11 mouse cellular contexts compared by ENCODE assay signal in the genomic region with DNA sequence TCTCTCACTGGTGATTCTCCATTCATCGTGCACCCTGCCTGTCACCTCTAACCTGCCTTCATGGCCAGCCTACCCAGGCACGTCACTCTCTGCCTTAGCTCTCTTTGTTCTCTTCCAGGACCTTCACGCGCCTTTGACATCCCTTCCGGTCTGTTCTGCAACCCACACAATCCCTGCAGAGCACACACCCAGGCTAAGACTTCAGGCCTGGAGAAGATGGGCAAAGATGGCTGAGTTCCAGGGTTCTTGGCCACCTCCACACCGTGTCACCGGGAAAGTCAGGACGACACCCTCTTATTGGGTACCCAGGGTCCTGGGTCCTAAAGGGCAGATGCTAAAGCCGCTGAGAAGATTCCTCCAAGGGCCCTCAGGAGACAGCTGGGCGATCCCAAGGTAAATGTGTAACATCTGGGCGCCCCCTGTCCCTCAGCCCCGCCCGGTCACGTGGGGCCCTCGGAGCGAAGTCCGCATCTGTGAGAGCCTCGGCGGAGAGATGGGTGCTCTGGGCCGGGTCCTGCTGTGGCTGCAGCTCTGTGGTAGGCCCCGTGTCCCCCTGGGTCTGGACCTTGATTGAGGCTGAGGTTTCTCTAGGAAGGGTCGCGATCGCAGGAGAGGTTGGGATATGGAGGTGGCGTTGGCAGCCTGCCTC. TPM values are rescaled to one million over a fixed set of nuclear protein-coding genes. Genes with fewer than 3 reads are reported as not detected.
DNase-seq lines count a peak whose midpoint lies in the region; ATAC-seq lines count a peak whose summit lies in the region.
"Had no signal": no experiment of that assay in that cellular context is flagged by ENCODE, and none has a peak within 500 bp of the region (broad histone marks: within the 10 kb centered on the region; RNA-seq: fewer than 3 reads in every experiment).

Gene Amn (plus strand): TSS at position 467 of the 649 bp plus-strand sequence.

- no peak within 1 kb of the TSS for H3K9ac ChIP-seq in liver, embryonic 11.5 days (ENCODE audit: low read depth, low read length)
- H3K9ac ChIP-seq in embryonic facial prominence, embryonic 14.5 days (ENCODE audit: low read depth, low read length): 0 out of 2 replicates have a peak within 1 kb of the TSS, but pooled peaks have one; percentile 8
- no peak within 1 kb of the TSS for H3K9ac ChIP-seq in liver, embryonic 16.5 days (ENCODE audit: low read depth, low read length)
- no peak within 1 kb of the TSS for H3K9ac ChIP-seq in forebrain, embryonic 12.5 days

- H3K4me3 ChIP-seq in liver, embryonic 11.5 days (ENCODE audit: low read depth, low read length): 0 out of 2 replicates have a peak within 1 kb of the TSS, but pooled peaks have one; percentile 13
- H3K4me3 ChIP-seq in embryonic facial prominence, embryonic 14.5 days (ENCODE audit: low read depth, low read length): peak within 1 kb of the TSS; percentile 23
- H3K4me3 ChIP-seq in liver, embryonic 16.5 days (ENCODE audit: low read depth, low read length): 0 out of 2 replicates have a peak within 1 kb of the TSS, but pooled peaks have one; percentile 13
- H3K4me3 ChIP-seq in forebrain, embryonic 12.5 days (replicated peaks): no peak within 1 kb of the TSS

- no peaks in the 10 kb centered on the region for H3K9me3 ChIP-seq in liver, embryonic 11.5 days (ENCODE audit: control insufficient read depth, low read length)
- H3K9me3 ChIP-seq in embryonic facial prominence, embryonic 14.5 days (ENCODE audit: control insufficient read depth, low read length): no peaks in the 10 kb centered on the region
- no peaks in the 10 kb centered on the region for H3K9me3 ChIP-seq in liver, embryonic 16.5 days (replicated peaks; ENCODE audit: control insufficient read depth, low read length)
- no peaks in the 10 kb centered on the region for H3K9me3 ChIP-seq in forebrain, embryonic 12.5 days

- ATAC-seq in liver, embryonic 11.5 days (replicated peaks; ENCODE audit: low FRiP score): no peak
- ATAC-seq in embryonic facial prominence, embryonic 14.5 days (ENCODE audit: low read depth): no peak
- no peak for ATAC-seq in liver, embryonic 16.5 days (ENCODE audit: low read depth)
- no peak for ATAC-seq in forebrain, embryonic 12.5 days (ENCODE audit: low FRiP score)
- no peak for ATAC-seq in erythroid progenitor cell, adult 5-6 weeks (replicated peaks; ENCODE audit: low FRiP score, poor library complexity, severe bottlenecking)
- ATAC-seq: lung, postnatal 0 days had no signal

- peaks cover 44% of the 10 kb centered on the region for H3K4me1 ChIP-seq in liver, embryonic 11.5 days (replicated peaks; ENCODE audit: control insufficient read depth, insufficient read depth, low read length)
- H3K4me1 ChIP-seq in embryonic facial prominence, embryonic 14.5 days (ENCODE audit: control insufficient read depth, insufficient read depth, low read length): peaks cover 13% of the 10 kb centered on the region
- peaks cover 53% of the 10 kb centered on the region for H3K4me1 ChIP-seq in liver, embryonic 16.5 days (ENCODE audit: control insufficient read depth, low read depth, low read length)
- H3K4me1 ChIP-seq in forebrain, embryonic 12.5 days: peaks cover 22% of the 10 kb centered on the region

- no peak within 1 kb of the TSS for H3K27ac ChIP-seq in liver, embryonic 11.5 days (ENCODE audit: low read depth, low read length)
- H3K27ac ChIP-seq in embryonic facial prominence, embryonic 14.5 days (replicated peaks; ENCODE audit: low read depth, low read length): no peak within 1 kb of the TSS
- H3K27ac ChIP-seq in liver, embryonic 16.5 days (ENCODE audit: low read length): no peak within 1 kb of the TSS
- H3K27ac ChIP-seq in forebrain, embryonic 12.5 days: no peak within 1 kb of the TSS

- H3K4me2 ChIP-seq in liver, embryonic 11.5 days: peak within 1 kb of the TSS; percentile 38
- H3K4me2 ChIP-seq in embryonic facial prominence, embryonic 14.5 days (ENCODE audit: low read depth, low read length): peak within 1 kb of the TSS; percentile 29
- H3K4me2 ChIP-seq in liver, embryonic 16.5 days (ENCODE audit: low read depth, low read length): peak within 1 kb of the TSS; percentile 28
- no peak within 1 kb of the TSS for H3K4me2 ChIP-seq in forebrain, embryonic 12.5 days

- DNase-seq in liver, embryonic 11.5 days (ENCODE audit: low spot score): no peak
- DNase-seq in liver: no peak
- DNase-seq in embryonic facial prominence, embryonic 14.5 days (ENCODE audit: low spot score): no peak
- DNase-seq in kidney, adult 9 months: peak; percentile 88
- no peak for DNase-seq in thymus, postnatal 25 days
- DNase-seq: right cerebral cortex, postnatal 25 days had no signal

- peaks cover 67% of the 10 kb centered on the region for H3K27me3 ChIP-seq in liver, embryonic 11.5 days (replicated peaks; ENCODE audit: control insufficient read depth, insufficient read depth, low read length)
- peaks cover 61% of the 10 kb centered on the region for H3K27me3 ChIP-seq in embryonic facial prominence, embryonic 14.5 days (replicated peaks; ENCODE audit: control insufficient read depth, insufficient read depth, low read length)
- peaks cover 60% of the 10 kb centered on the region for H3K27me3 ChIP-seq in liver, embryonic 16.5 days (ENCODE audit: control insufficient read depth, insufficient read depth, low read depth, low read length)
- H3K27me3 ChIP-seq in forebrain, embryonic 12.5 days: peaks cover 77% of the 10 kb centered on the region

- 25% methylated on average over 25 of the region's 25 CpGs for WGBS in liver, embryonic 11.5 days
- 35% methylated on average over 22 of the region's 25 CpGs for WGBS in embryonic facial prominence, embryonic 14.5 days
- 25% methylated on average over 25 of the region's 25 CpGs for WGBS in liver, embryonic 16.5 days (ENCODE audit: insufficient replicate concordance)
- WGBS in forebrain, embryonic 12.5 days: 38% methylated on average over 25 of the region's 25 CpGs

- no peaks in the 10 kb centered on the region for H3K36me3 ChIP-seq in liver, embryonic 11.5 days (ENCODE audit: control insufficient read depth, insufficient read depth, low read length)
- H3K36me3 ChIP-seq in embryonic facial prominence, embryonic 14.5 days (ENCODE audit: control insufficient read depth, insufficient read depth, low read length): no peaks in the 10 kb centered on the region
- H3K36me3 ChIP-seq in liver, embryonic 16.5 days (ENCODE audit: control insufficient read depth, insufficient read depth): no peaks in the 10 kb centered on the region
- H3K36me3 ChIP-seq in forebrain, embryonic 12.5 days (replicated peaks): no peaks in the 10 kb centered on the region; the same call in 1 of the 2 replicates

RNA-seq across cellular contexts. Expression of gene Amn, which starts in this region (rescaled TPM):
- polyA plus RNA-seq in liver, embryonic 11.5 days (2014; fragmentation: Nextera tagmentation; extraction: Ambion mirVana): 1.0 and 1.7 TPM in 2 replicates
- polyA plus RNA-seq in embryonic facial prominence, embryonic 14.5 days (2014; fragmentation: Nextera tagmentation; extraction: Ambion mirVana): 0.34 and 0.50 TPM in 2 replicates
- 1.3 and 2.2 TPM in 2 replicates for polyA plus RNA-seq in liver, embryonic 16.5 days (2015; fragmentation: Nextera tagmentation; extraction: Ambion mirVana)
- 0.63 and 0.95 TPM in 2 replicates for polyA plus RNA-seq in forebrain, embryonic 12.5 days (2016; fragmentation: Nextera tagmentation; extraction: Ambion mirVana)
- not detected in 2 replicates for total RNA-seq in erythroid progenitor cell, adult 5-6 weeks (2015; ENCODE audit: low replicate concordance)
- total RNA-seq in erythroid progenitor cell, adult 5-6 weeks (2017; ENCODE audit: low replicate concordance): not detected in 2 replicates
- total RNA-seq: gastrocnemius, adult 8-10 months had no signal
